Mouse (Mus musculus) G1E (cell line): ENCODE results near the gene Hist2h4. TPM values are rescaled to one million over a fixed set of nuclear protein-coding genes. Genes with fewer than 3 reads are reported as not detected.

Experiments
- ATAC-seq: 2 replicates; pipeline ENCODE4 v1.8.0; 2016; ENCODE audit warnings: mild to moderate bottlenecking; ENCODE audit not compliant: insufficient number of reproducible peaks, poor library complexity, low FRiP score, severe bottlenecking; ENCODE audit errors: extremely low read depth
- DNase-seq: peaks from one replicate; pipeline ENCODE4 v3.0.0; 2012; ENCODE audit warnings: low spot score
- H3K27me3 ChIP-seq: 2 replicates; pipeline ENCODE4 v1.6.1; 2012; ENCODE audit warnings: mild to moderate bottlenecking, low read length, inconsistent platforms; ENCODE audit not compliant: insufficient read depth
- H3K36me3 ChIP-seq: replicated peaks from 2 replicates; pipeline ENCODE3; 2012; ENCODE audit warnings: mild to moderate bottlenecking, inconsistent platforms
- H3K4me1 ChIP-seq: 2 replicates; pipeline ENCODE4 v1.6.1; 2012; ENCODE audit warnings: low read depth, low read length, inconsistent platforms, mixed read lengths; ENCODE audit not compliant: insufficient read depth
- H3K4me3 ChIP-seq: 2 replicates; pipeline ENCODE4 v1.5.1; 2012; ENCODE audit warnings: low read depth, mild to moderate bottlenecking, inconsistent platforms, low read length, moderate library complexity, mixed read lengths
- H3K9me3 ChIP-seq: replicated peaks from 2 replicates; pipeline ENCODE4 v1.6.1; 2012; ENCODE audit warnings: inconsistent platforms
- CTCF ChIP-seq: IDR thresholded peaks from 2 replicates; pipeline ENCODE4 v1.5.1; 2012; ENCODE audit warnings: low read depth, low read length, inconsistent platforms, mixed read lengths
- GATA1 ChIP-seq: IDR thresholded peaks from 2 replicates; pipeline ENCODE4 v1.6.1; 2012; ENCODE audit warnings: borderline replicate concordance, low read length, inconsistent platforms, mixed read lengths
- GATA2 ChIP-seq: IDR thresholded peaks from 2 replicates; pipeline ENCODE4 v1.6.1; 2012; ENCODE audit warnings: low read depth, low read length, inconsistent platforms, borderline replicate concordance
- POLR2AphosphoS5 ChIP-seq: IDR thresholded peaks from 2 replicates; pipeline ENCODE4 v1.6.1; 2012; ENCODE audit warnings: low read depth, low read length, inconsistent platforms; ENCODE audit not compliant: insufficient replicate concordance
- TAL1 ChIP-seq: conservative IDR thresholded peaks from 2 replicates; pipeline ENCODE4 v1.6.1; 2012; ENCODE audit warnings: low read depth, low read length, inconsistent platforms, mixed read lengths
- polyA plus RNA-seq: library from polyadenylated mRNA; stranded (reverse); fragments of >175 nt; gene quantifications from 2 replicates; pipeline ENCODE4 v1.2.3, GENCODE M21; 2012
- total RNA-seq, 2 experiments: library from RNA; stranded (forward) in 1 of 2; stranded (reverse) in 1 of 2; fragments of 200-1000 nt in 1 of 2; fragments of >200 nt in 1 of 2; fragmentation: Nextera tagmentation in 1 of 2; gene quantifications; 2 replicates each; pipeline ENCODE4 v1.2.3; 2014 to 2017

Hist2h4 gene
- total and polyA plus RNA-seq, 3 experiments = 1.8 to 490 (median 93.8) TPM

DNA sequence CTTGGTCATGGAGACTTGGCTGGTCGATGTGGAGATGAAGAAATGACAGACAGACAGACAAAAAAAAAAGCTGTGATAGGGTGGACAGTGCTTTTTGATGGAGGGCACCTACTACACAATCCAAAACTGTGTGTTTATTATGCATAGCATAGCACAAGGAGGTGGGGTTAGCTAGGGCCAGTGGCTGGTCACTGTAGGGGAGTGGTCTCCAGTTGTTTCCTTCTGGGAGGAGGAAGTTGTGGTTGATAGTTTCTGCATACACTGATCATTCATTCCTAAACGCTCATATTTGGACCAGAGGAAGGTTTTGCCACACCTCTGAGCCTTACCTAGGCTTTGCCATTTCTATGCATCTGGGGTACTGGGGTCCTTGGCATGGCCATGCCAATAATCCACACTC, 32.7 kb downstream of the Hist2h4 start:
- no peak overlapping the region for H3K4me3 ChIP-seq
- TF ChIP-seq GATA1 = no peak
- no peak for TF ChIP-seq TAL1
- no peak for TF ChIP-seq POLR2AphosphoS5
- TF ChIP-seq GATA2 = no peak
- TF ChIP-seq CTCF = no peak

GRCm38 (mm10) chr3:96228828-96229227, 34.3 kb downstream of the Hist2h4 start:
- DNase-seq (no peak), ATAC-seq (no peak)
- no peaks in the 10 kb centered on the region for H3K9me3 ChIP-seq
- no peak for TF ChIP-seq TAL1
- no peak for TF ChIP-seq CTCF
- no peak for TF ChIP-seq POLR2AphosphoS5
- no peak for TF ChIP-seq GATA2
- no peak for TF ChIP-seq GATA1
- H3K27me3 ChIP-seq = no peaks in the 10 kb centered on the region
- peaks cover 32% of the 10 kb centered on the region for H3K4me1 ChIP-seq
- H3K36me3 ChIP-seq = no peaks in the 10 kb centered on the region
- no peak overlapping the region for H3K4me3 ChIP-seq

More for the DNA sequence above, 32.7 kb downstream of the Hist2h4 start:
- Histone ChIP-seq H3K27me3 (no peaks in the 10 kb centered on the region), H3K4me1 (peaks cover 27% of the 10 kb centered on the region), H3K9me3 (no peaks in the 10 kb centered on the region), H3K36me3 (no peaks in the 10 kb centered on the region)
- ATAC-seq (no peak), DNase-seq (no peak)

DNA sequence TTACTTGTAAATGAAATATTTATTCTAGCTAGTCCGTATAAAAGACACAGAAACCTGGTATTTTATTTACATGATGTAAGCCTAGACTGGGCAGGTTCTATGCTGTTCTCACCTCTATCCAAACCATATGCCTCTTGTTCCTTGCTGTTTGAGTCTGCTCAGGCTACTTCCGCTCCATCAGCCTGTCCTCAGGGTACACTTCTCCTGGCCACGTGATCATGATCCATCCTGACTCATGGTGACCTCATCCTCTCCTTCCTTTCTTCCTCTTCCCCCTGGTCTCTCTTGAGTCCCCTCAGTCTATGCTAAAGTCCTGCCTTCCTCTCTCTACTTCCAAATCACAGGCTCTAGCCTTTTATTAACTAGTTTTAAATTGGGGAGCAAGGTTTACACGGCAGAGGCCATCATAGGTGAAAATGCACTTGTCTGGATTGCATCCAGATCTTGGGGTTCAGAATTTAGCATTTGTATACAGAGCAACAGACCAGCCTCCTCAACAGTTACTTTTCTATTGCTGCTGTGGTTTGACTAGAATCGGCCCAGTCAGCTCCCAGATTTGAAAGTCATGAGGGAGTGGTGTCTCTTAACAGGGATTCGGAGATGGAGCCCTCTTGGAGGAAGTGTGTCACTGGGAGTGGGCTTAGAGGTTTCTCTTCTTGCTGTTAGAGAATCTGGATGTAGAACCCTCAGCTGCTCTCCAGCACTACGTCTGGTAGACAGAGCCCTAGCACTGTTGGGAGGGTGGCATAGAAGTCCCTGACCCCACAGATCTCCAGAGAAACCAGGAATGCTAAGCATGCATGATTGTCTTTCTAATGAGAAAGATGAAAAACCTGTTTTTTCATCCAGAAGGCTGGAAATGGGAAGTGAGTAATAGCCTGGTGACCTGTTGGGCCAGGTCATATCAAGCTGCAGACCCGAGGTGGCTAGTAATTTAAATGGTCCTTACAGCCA, 36.1 kb downstream of the Hist2h4 start:
- H3K9me3 ChIP-seq = peaks cover 6% of the 10 kb centered on the region
- H3K4me3 ChIP-seq = no peak overlapping the region
- no peak for TF ChIP-seq GATA2
- TF ChIP-seq TAL1 = no peak
- TF ChIP-seq CTCF = no peak
- no peak for TF ChIP-seq POLR2AphosphoS5
- no peak for TF ChIP-seq GATA1
- H3K4me1 ChIP-seq = peaks cover 32% of the 10 kb centered on the region
- no peak for DNase-seq
- no peak for ATAC-seq
- no peaks in the 10 kb centered on the region for H3K27me3 ChIP-seq
- no peaks in the 10 kb centered on the region for H3K36me3 ChIP-seq

DNA sequence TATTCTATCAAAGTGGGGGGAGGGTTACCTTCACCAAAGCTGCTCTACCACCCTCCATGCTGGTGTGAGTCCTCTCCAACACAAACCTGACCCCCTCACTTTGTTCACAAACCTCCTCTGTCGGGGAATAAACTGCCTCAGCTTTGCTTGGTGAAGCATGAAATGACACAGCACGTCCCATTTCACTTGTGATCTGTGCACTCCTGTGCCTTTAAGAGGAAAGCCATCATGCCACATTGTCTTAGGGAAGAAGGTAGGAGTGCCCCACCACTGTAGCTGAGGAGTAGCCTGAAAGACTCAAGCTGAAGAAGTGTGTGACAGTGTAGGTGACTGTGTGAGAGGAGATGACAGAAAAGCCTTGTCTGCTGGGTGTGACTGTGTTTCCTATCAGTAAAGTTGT, 37.7 kb downstream of the Hist2h4 start:
- Histone ChIP-seq H3K36me3 (peaks cover 3% of the 10 kb centered on the region), H3K9me3 (peaks cover 16% of the 10 kb centered on the region), H3K4me1 (peaks cover 31% of the 10 kb centered on the region), H3K4me3 (no peak overlapping the region; the same call in 1 of the 2 replicates), H3K27me3 (no peaks in the 10 kb centered on the region)
- no peak for TF ChIP-seq TAL1
- TF ChIP-seq POLR2AphosphoS5 = no peak
- TF ChIP-seq GATA2 = no peak
- no peak for TF ChIP-seq CTCF
- TF ChIP-seq GATA1 = no peak
- no peak for ATAC-seq
- no peak for DNase-seq

GRCm38 (mm10) chr3:96222774-96223173, 40.3 kb downstream of the Hist2h4 start:
- peaks cover 3% of the 10 kb centered on the region for H3K36me3 ChIP-seq
- H3K27me3 ChIP-seq = no peaks in the 10 kb centered on the region
- DNase-seq = no peak
- TF ChIP-seq GATA1 (no peak), TAL1 (no peak), CTCF (no peak), POLR2AphosphoS5 (no peak), GATA2 (no peak)
- no peak overlapping the region for H3K4me3 ChIP-seq
- ATAC-seq = no peak
- H3K9me3 ChIP-seq = peaks cover 16% of the 10 kb centered on the region
- H3K4me1 ChIP-seq = peaks cover 30% of the 10 kb centered on the region

GRCm38 (mm10) chr3:96221640-96222038, 41.5 kb downstream of the Hist2h4 start:
- TF ChIP-seq CTCF = no peak
- TF ChIP-seq TAL1 = no peak
- TF ChIP-seq POLR2AphosphoS5 = no peak
- no peak for TF ChIP-seq GATA1
- no peak for TF ChIP-seq GATA2
- no peak overlapping the region; the same call in 1 of the 2 replicates for H3K4me3 ChIP-seq
- ATAC-seq (no peak), DNase-seq (no peak)
- H3K36me3 ChIP-seq = peaks cover 3% of the 10 kb centered on the region
- no peaks in the 10 kb centered on the region for H3K27me3 ChIP-seq
- peaks cover 16% of the 10 kb centered on the region for H3K9me3 ChIP-seq
- peaks cover 26% of the 10 kb centered on the region for H3K4me1 ChIP-seq
